Mouse (Mus musculus) ZHBTc4 (cell line): ENCODE results near the gene Parp9.
"Not testable (repeated sequence)": the region's sequence is repeated elsewhere in the genome, so short reads cannot be mapped to it uniquely, and the experiment has no call there.

Experiments
- DNase-seq: peaks from one replicate; pipeline ENCODE4 v3.0.0-alpha.2; 2011; ENCODE audit warnings: low read depth, low spot score

The Parp9 gene

GRCm38 (mm10) chr16:35924341-35924740, 13.9 kb upstream of the Parp9 start:
- no peak for DNase-seq

- DNase-seq, result no peak
Measured at GRCm38 (mm10) chr16:35932179-35933055, 5.9 kb upstream of the Parp9 start.

- no peak for DNase-seq
Measured at GRCm38 (mm10) chr16:35933181-35933580, 5.1 kb upstream of the Parp9 start.

GRCm38 (mm10) chr16:35939261-35939660, 991 bp downstream of the Parp9 start:
- DNase-seq, result peak; percentile 43

GRCm38 (mm10) chr16:35939690-35940089, 1.4 kb downstream of the Parp9 start:
- peak; percentile 77 for DNase-seq

- DNase-seq, result peak; percentile 70
Measured at GRCm38 (mm10) chr16:35941382-35941781, 3.1 kb downstream of the Parp9 start.

- DNase-seq, result no peak
Measured at GRCm38 (mm10) chr16:35949264-35949663, 11.0 kb downstream of the Parp9 start.

- peak; percentile 63 for DNase-seq
Measured at GRCm38 (mm10) chr16:35951216-35951615, 12.9 kb downstream of the Parp9 start.

GRCm38 (mm10) chr16:35952628-35953130, 14.4 kb downstream of the Parp9 start:
- DNase-seq, result peak; percentile 59

GRCm38 (mm10) chr16:35965991-35966390, 27.7 kb downstream of the Parp9 start:
- DNase-seq, result peak; percentile 69

GRCm38 (mm10) chr16:35966411-35967115, 28.3 kb downstream of the Parp9 start:
- peak; percentile 86 for DNase-seq

- DNase-seq, result no peak
Measured at GRCm38 (mm10) chr16:35967319-35967718, 29.0 kb downstream of the Parp9 start.

GRCm38 (mm10) chr16:35968149-35968548, 29.9 kb downstream of the Parp9 start:
- DNase-seq, result no peak

- DNase-seq, result peak; percentile 50
Measured at GRCm38 (mm10) chr16:35974021-35974420, 35.8 kb downstream of the Parp9 start.

GRCm38 (mm10) chr16:35978450-35978849, 40.2 kb downstream of the Parp9 start, which contains the start of gene Kpna1:
Gene Kpna1 (plus strand): TSS chr16:35978750.
- not testable (repeated sequence) for DNase-seq

- peak; percentile 100 for DNase-seq
Measured at GRCm38 (mm10) chr16:35981363-35981821, 43.1 kb downstream of the Parp9 start.

GRCm38 (mm10) chr16:35982506-35982901, 44.2 kb downstream of the Parp9 start:
- no peak for DNase-seq

- peak; percentile 96 for DNase-seq
Measured at GRCm38 (mm10) chr16:35982902-35983516, 44.7 kb downstream of the Parp9 start.

- peak; percentile 66 for DNase-seq
Measured at GRCm38 (mm10) chr16:35983517-35984101, 45.3 kb downstream of the Parp9 start.

- peak; percentile 22 for DNase-seq
Measured at GRCm38 (mm10) chr16:35984471-35984870, 46.2 kb downstream of the Parp9 start.

- DNase-seq, result no peak
Measured at GRCm38 (mm10) chr16:35987930-35988329, 49.7 kb downstream of the Parp9 start.
